Mouse (Mus musculus): ENCODE measurements around the gene Rpl18.

DNA sequence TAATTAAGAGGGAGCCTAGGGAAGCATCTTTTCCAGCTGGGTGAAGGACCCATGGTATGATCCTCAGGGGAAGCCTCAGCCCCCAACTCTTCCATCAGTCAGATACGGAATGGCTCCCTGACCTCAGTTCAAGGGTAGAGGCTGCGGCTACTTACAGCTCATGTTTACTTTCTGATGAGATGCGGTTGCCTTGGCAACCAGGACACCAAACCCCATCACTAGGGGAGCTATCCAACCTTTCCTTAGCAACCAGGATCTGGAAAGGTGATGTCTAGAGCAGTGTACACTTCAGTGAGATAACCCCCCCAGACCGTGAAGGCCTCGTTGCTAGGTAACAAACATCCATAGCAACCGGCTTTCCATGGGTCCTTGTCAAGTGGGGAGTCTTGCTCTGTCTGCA lies 6.2 kb upstream of the Rpl18 start:
- TF ChIP-seq USF1 (IDR thresholded peaks at IDR 0.05; ENCODE audit: low read depth) (no peak), POLR2A (IDR thresholded peaks at IDR 0.05; ENCODE audit: insufficient read length, low read depth) (no peak), E2F4 (IDR thresholded peaks at IDR 0.05; ENCODE audit: insufficient read depth) (no peak), MAX (IDR thresholded peaks at IDR 0.05; ENCODE audit: low read depth) (no peak), TCF12 (IDR thresholded peaks at IDR 0.05; ENCODE audit: insufficient read depth, poor library complexity, severe bottlenecking) (no peak), POLR2AphosphoS2 (IDR thresholded peaks at IDR 0.05; ENCODE audit: insufficient read length, low read depth) (peak; percentile 57), MYOG (IDR thresholded peaks at IDR 0.05; ENCODE audit: control insufficient read depth in 1 of 3, insufficient read depth in 1 of 3, insufficient read length in 2 of 3, low read depth in 2 of 3) (no peak)
